Mouse (Mus musculus) cerebellum, adult 11 months (tissue): ENCODE measurements around the gene Vav2.

Experiments
- DNase-seq: peaks from one replicate; pipeline ENCODE4 v3.0.0; 2022

Vav2 gene

GRCm38 (mm10) chr2:27426855-27427457 is at the start of gene Vav2:
Gene Vav2, minus strand, starts transcription at chr2:27427033.
- DNase-seq, result peak; percentile 53

GRCm38 (mm10) chr2:27475495-27476302 is 48.9 kb upstream of the Vav2 start:
- peak; percentile 92 for DNase-seq

DNA sequence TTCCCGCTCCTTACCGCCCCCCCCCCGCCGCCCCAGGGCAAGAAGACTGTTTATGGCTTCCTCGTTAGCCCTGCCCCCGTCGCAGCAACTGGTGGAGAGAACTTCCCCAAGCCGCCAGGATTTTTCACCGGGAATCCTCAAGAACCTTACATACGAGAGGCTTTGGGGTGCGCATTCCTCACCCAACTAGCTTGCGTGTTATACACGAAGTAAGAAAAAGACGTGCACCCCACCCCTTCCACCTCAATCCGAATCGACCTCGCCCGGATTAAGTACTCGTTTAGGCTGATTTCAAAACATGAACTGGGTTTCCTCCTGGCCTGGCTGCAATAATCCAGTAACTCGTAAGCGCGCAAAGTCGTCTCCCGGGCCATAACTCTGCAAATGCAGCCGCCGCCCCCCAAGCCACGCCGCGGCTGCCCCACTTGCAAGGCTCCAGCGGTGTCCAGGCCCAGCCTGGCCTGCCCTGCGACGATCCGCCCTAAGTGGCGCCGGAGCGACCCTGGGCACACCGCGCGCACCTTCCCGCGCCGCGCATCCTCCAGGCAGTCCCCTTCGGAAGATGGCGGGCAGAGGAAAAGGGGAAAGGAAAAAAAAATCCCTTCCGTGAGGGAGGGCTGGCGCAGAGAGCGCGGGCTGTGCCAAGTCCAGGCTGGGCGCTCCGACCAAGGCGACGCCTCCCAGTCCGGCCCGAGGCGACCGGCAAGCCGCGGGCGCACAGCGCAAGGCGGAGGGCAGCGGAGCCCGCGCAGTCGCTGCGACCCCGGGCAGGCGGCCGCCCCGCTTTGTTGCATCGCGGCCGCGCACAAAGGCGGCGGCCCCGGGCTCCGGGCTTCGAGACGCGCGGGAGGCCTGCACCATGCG is 48.0 kb upstream of the Vav2 start:
- peak; percentile 49 for DNase-seq

- no peak for DNase-seq
These were observed 47.1 kb upstream of the Vav2 start for GRCm38 (mm10) chr2:27473911-27474310.

- DNase-seq, result no peak
These were observed 46.4 kb upstream of the Vav2 start for GRCm38 (mm10) chr2:27473061-27473765.

DNA sequence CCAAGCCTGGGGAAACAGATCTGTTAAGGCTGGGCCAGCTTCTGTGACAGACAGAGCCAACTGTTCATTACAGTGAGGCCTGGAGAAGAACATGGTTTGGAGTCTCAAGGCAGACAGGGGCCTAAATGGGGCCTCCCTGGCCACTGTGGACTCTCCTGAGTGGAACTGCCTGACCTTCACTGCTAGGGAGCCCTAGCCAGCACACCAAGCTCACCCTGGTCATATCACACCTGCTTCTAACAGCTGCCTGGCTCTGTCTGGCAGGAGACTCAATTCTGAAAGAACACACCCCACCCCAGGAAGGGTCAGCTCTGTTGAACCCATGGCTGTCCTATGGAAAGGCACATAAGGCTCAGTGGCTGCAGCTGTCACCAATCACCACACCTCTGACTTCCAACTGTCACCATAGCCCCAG is 44.3 kb upstream of the Vav2 start:
- no peak for DNase-seq

DNA sequence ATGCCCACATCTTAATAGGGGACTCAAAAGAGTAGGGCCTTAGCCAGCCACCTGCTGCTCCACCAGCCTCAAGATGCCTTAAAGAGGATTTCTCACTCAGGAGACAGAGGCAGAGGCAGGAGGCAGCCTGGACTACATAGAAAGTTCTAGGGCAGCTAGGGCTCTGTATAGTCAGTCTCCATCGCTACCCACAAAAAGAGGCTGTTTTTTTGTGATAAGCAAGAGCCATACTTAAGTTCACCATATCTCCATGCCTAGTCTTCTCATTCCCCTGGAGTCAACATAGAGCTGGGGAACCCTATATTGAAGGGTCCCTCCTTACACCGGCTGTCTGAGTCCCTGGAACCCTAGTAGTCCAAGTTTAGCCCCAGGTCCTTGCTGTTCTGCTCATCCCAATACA is 43.7 kb upstream of the Vav2 start:
- no peak for DNase-seq

- DNase-seq, result no peak
These were observed 43.1 kb upstream of the Vav2 start for GRCm38 (mm10) chr2:27469991-27470355.

GRCm38 (mm10) chr2:27469292-27469990 is 42.6 kb upstream of the Vav2 start:
- no peak for DNase-seq

- no peak for DNase-seq
These were observed 36.1 kb upstream of the Vav2 start for GRCm38 (mm10) chr2:27462901-27463300.

GRCm38 (mm10) chr2:27461881-27462660 is 35.2 kb upstream of the Vav2 start:
- DNase-seq, result no peak

GRCm38 (mm10) chr2:27460651-27461050 is 33.8 kb upstream of the Vav2 start:
- no peak for DNase-seq

DNA sequence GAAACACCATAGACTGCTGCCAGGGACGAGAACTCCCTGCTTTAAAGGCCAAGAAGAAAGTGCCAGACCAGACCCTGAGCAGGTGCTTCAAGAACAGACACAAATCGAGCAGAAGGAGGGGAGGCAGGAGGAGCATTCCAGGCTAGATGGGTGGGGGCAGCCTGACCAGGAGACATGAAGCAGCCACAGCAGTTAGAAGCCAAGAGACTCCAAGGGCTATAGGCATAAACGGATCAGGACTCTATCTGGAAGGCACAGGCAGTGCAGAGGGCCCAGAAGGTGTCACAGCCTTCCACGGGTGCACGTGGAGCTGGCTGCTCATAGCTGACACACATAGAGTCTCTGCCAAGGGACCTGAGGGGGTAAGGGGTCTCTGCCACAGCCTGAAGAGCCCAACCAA is 33.3 kb upstream of the Vav2 start:
- no peak for DNase-seq

DNA sequence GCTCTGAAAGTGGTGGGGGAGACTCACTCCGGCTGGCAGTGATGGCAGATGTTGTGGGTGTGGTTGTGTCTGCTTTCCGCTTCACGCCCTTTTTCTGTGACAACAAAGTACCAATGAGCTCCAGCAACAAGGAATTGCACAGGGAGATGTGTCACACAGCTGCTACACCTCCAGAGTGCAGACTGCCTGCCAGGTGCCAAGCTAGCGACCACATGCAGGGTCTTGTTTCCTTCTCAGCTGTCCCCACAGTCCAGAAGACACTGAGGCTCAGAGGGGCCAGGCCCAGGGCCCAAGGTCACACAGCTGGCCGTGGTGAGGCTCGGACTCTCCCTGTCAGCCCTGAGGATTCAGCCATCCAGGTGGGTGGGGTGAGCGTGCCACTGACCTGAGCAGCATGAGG is 32.9 kb upstream of the Vav2 start:
- no peak for DNase-seq

DNA sequence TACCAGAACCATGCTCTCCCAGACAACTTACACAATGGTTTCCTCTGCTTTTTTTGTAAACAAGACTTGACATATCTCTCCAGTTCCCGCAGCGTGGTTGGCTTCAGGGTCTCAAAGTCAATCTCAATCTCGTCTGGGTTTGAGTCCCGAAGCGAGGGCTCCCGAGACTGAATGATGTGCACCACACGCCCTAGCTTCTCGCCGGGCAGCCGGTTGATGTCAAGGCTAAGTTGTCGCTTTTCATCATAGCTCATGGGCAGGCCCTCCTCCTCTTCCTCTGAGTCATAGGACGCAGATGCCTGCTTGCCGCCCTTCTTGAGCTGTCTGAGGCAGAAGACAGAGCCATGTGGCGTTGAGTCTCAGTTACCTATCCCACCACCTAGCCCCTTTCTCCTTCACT is 23.4 kb upstream of the Vav2 start:
- DNase-seq, result no peak

DNA sequence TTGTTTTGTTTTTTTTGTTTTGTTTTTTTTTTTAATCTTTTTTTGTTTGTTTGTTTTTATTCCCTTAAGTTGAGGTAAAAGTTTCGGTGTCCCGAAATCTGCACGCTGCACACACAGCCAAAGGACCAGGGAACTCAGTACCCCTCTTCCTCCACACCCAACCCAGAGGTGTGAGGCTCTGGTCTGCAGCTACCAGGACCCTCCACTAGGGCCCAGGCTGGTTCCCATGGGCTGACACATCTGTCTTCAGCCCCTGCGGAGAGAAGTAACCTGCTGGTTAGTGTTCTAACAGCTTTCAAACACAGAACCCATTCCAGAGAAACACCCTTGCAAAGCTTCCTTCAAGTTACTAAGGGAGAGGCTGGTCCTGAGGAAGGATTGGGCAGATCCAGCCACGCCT is 20.9 kb upstream of the Vav2 start:
- DNase-seq, result no peak

DNA sequence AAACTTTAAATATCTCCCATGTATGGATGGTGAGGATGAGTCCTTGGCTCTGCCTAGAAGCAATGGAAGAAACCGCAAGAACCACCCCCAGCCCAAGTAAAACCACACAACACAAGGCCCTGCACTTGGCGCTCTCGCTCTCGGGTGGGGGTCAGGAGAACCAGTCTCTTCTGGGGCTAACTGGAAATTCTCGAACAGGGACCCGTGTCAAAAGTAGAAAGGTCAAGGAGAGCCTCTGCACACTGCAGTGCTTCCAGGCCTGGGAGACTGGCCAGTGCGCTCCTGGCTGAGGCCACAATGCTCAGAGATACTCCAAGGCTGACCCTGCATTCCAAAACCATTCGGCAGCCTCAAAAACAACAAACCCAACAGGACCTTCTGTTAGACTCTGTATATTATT is 20.0 kb upstream of the Vav2 start:
- DNase-seq, result no peak

GRCm38 (mm10) chr2:27445910-27446309 is 19.1 kb upstream of the Vav2 start:
- DNase-seq, result no peak

GRCm38 (mm10) chr2:27443450-27443708 is 16.5 kb upstream of the Vav2 start:
- DNase-seq, result peak; percentile 16

DNA sequence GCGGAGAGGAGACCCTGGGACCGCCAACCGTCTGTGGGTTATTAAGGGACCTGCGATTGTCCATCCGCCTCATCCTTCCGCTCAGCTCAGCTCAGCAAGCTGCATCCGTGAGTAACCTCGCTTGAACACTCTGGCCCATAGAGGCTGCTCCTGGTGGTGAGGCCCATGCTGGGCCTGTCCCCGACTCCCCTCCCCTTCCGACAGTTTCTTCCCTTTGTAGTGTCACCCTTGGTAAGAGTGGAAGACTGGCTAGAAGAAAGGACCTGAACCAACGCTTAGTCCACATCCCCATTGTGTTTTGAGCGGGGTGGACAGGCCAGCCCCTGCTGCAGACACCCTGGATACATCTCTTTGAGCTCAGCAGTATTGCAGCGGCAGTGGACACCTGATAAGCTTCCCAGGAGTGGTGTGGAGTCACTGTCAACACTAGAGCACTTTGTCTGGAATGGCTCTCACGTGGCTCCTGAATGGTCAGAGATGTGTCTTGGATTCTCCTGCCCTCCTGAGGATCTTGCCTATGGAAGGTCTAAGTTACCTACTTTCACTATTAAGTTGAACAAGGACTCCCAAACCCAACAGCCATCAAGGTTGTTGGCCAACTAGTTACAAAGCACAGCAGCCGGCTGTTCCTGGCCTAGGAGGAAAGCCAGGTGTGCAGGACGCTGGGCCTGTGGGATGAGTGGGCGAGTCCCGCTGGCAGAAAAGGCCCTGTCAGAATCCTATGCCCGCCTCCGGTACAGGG is 16.0 kb upstream of the Vav2 start:
- DNase-seq, result no peak
